Mouse (Mus musculus) liver, adult 2 months (tissue): Measurements from ENCODE around the gene Kyat1. TPM values are rescaled to one million over a fixed set of nuclear protein-coding genes. Genes with fewer than 3 reads are reported as not detected.
"Not testable (repeated sequence)": the region's sequence is repeated elsewhere in the genome, so short reads cannot be mapped to it uniquely, and the experiment has no call there.

Experiments
- DNase-seq: peaks from one replicate; pipeline ENCODE4 v3.0.0-alpha.2; 2011; ENCODE audit warnings: low read depth, low spot score; ENCODE audit errors: extremely low read depth
- H3K27ac ChIP-seq: fragments of 200-500 bp; replicated peaks from 2 replicates; pipeline ENCODE4 v1.5.1; 2012; ENCODE audit warnings: low read depth, mild to moderate bottlenecking, control low read depth, inconsistent platforms, low read length; ENCODE audit not compliant: insufficient read depth
- H3K27me3 ChIP-seq: fragments of 200-500 bp; 2 replicates; pipeline ENCODE4 v1.6.1; 2012; ENCODE audit warnings: mild to moderate bottlenecking, moderate library complexity, low read length, inconsistent platforms; ENCODE audit not compliant: control insufficient read depth, insufficient read depth
- H3K36me3 ChIP-seq: fragments of 200-500 bp; 2 replicates; pipeline ENCODE4 v1.6.1; 2012; ENCODE audit warnings: low read length, inconsistent platforms; ENCODE audit not compliant: control insufficient read depth, insufficient read depth
- H3K4me1 ChIP-seq: fragments of 200-500 bp; 2 replicates; pipeline ENCODE4 v1.6.1; 2011; ENCODE audit warnings: low read length; ENCODE audit not compliant: control insufficient read depth, insufficient read depth
- H3K4me3 ChIP-seq: fragments of 200-500 bp; 2 replicates; pipeline ENCODE4 v1.5.1; 2011; ENCODE audit warnings: low read depth, mild to moderate bottlenecking, control low read depth, low read length, moderate library complexity; ENCODE audit not compliant: insufficient read depth
- H3K79me2 ChIP-seq: fragments of 200-500 bp; 2 replicates; pipeline ENCODE4 v1.6.1; 2012; ENCODE audit warnings: inconsistent platforms, mild to moderate bottlenecking, low read length, moderate library complexity; ENCODE audit not compliant: control insufficient read depth, insufficient read depth
- H3K9ac ChIP-seq: fragments of 200-500 bp; 2 replicates; pipeline ENCODE4 v1.6.1; 2012; ENCODE audit warnings: low read depth, mild to moderate bottlenecking, control low read depth, inconsistent platforms, low read length
- CTCF ChIP-seq: fragments of 200-500 bp; IDR thresholded peaks from 2 replicates; pipeline ENCODE4 v1.5.1; 2011; ENCODE audit warnings: low read depth, low read length, control low read depth
- POLR2A ChIP-seq: fragments of 200-500 bp; IDR thresholded peaks from 2 replicates; pipeline ENCODE4 v1.6.1; 2011; ENCODE audit warnings: low read length, control low read depth; ENCODE audit not compliant: insufficient read depth; ENCODE audit errors: extremely low read depth
- WGBS: fragments of 180-500 bp; shearing (Covaris S2); methylation state at CpG from one replicate; pipeline ENCODE4 v1.1.7; 2018; 5-methylcytosine and 5-hydroxymethylcytosine counted together
- polyA plus RNA-seq: library from polyadenylated mRNA; depleted of rRNA; stranded (reverse); fragments of >200 nt; gene quantifications from 2 replicates; pipeline ENCODE4 v1.2.3, GENCODE M21; 2012; rRNA removed
- total RNA-seq: library from RNA; depleted of rRNA; stranded (reverse); fragments of >200 nt; gene quantifications from 2 replicates; pipeline ENCODE4 v1.2.3, GENCODE M21; 2014; rRNA removed

The Kyat1 gene
- total and polyA plus RNA-seq, 2 experiments, result 169 to 378 TPM

- no peak for TF ChIP-seq CTCF
- no peak for TF ChIP-seq POLR2A
- peak overlapping the region; percentile 82 for H3K27ac ChIP-seq
- H3K9ac ChIP-seq, result no peak overlapping the region
- no peak overlapping the region for H3K4me3 ChIP-seq
- peaks cover 26% of the 10 kb centered on the region for H3K4me1 ChIP-seq
- no peaks in the 10 kb centered on the region for H3K79me2 ChIP-seq
- no peaks in the 10 kb centered on the region for H3K27me3 ChIP-seq
- 23% methylated on average over 4 of the region's 4 CpGs for WGBS
- peak; percentile 92 for DNase-seq
- H3K36me3 ChIP-seq, result peaks cover 30% of the 10 kb centered on the region
These were observed 61.2 kb downstream of the Kyat1 start for GRCm38 (mm10) chr2:30144436-30144835.

DNA sequence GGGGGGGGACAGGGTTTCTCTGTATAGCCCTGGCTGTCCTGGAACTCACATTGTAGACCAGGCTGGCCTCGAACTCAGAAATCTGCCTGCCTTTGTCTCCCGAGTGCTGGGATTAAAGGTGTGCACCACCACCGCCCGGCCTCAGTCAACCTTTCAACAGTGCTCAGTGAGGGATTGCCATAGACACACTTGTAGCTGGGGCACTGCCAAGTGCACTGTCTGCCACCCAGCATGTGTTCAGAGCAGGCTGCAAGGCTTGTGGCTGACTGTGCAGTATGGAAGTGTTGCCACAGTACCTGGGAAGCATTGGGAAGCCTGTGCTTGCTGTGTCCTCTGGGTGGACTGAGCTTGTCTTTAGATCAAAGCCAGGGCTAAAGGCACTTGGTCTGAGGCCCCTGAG lies 65.6 kb downstream of the Kyat1 start:
- H3K27ac ChIP-seq, H3K27me3 ChIP-seq, H3K4me3 ChIP-seq, H3K9ac ChIP-seq, DNase-seq: not testable (repeated sequence)
- Histone ChIP-seq H3K4me1 (peaks cover 18% of the 10 kb centered on the region), H3K79me2 (peaks cover 10% of the 10 kb centered on the region), H3K36me3 (peaks cover 35% of the 10 kb centered on the region)
- 72% methylated on average over 4 of the region's 4 CpGs for WGBS

- TF ChIP-seq POLR2A, result no peak
- no peak for TF ChIP-seq CTCF
- WGBS, result 90% methylated on average over 10 of the region's 10 CpGs
These were observed 69.2 kb downstream of the Kyat1 start for GRCm38 (mm10) chr2:30136458-30136857.

More at GRCm38 (mm10) chr2:30136458-30136857, 69.2 kb downstream of the Kyat1 start:
- Histone ChIP-seq H3K4me1 (peaks cover 5% of the 10 kb centered on the region; the same call in 1 of the 2 replicates), H3K79me2 (peaks cover 13% of the 10 kb centered on the region), H3K27ac (no peak overlapping the region), H3K4me3 (no peak overlapping the region), H3K27me3 (no peaks in the 10 kb centered on the region), H3K36me3 (peaks cover 28% of the 10 kb centered on the region), H3K9ac (no peak overlapping the region)
- DNase-seq, result no peak

Other genes with a start within 250 kb of the Kyat1 start
- 89.0 and 98.6 TPM in 2 replicates for gene Sptan1, start 240.3 kb downstream of the Kyat1 start, total RNA-seq
- gene Sptan1, start 240.3 kb downstream of the Kyat1 start, polyA plus RNA-seq, result 61.4 and 71.3 TPM in 2 replicates
- 5.5 and 7.5 TPM in 2 replicates for gene Wdr34, start 157.0 kb downstream of the Kyat1 start, total RNA-seq
- 9.7 and 10.3 TPM in 2 replicates for gene Wdr34, start 157.0 kb downstream of the Kyat1 start, polyA plus RNA-seq
- gene Set, start 148.5 kb downstream of the Kyat1 start, total RNA-seq, result 64.2 and 85.1 TPM in 2 replicates
- gene Set, start 148.5 kb downstream of the Kyat1 start, polyA plus RNA-seq, result 25.9 and 26.3 TPM in 2 replicates
- gene Pkn3, start 128.2 kb downstream of the Kyat1 start, total RNA-seq, result 0.40 and 0.74 TPM in 2 replicates
- 0.96 and 1.5 TPM in 2 replicates for gene Pkn3, start 128.2 kb downstream of the Kyat1 start, polyA plus RNA-seq
- 16.8 and 26.1 TPM in 2 replicates for gene Zdhhc12, start 112.2 kb downstream of the Kyat1 start, total RNA-seq
- 48.9 and 53.4 TPM in 2 replicates for gene Zdhhc12, start 112.2 kb downstream of the Kyat1 start, polyA plus RNA-seq
- 7.1 and 9.5 TPM in 2 replicates for gene Zer1, start 81.3 kb downstream of the Kyat1 start, total RNA-seq
- gene Zer1, start 81.3 kb downstream of the Kyat1 start, polyA plus RNA-seq, result 25.4 and 27.1 TPM in 2 replicates
- gene Tbc1d13, start 72.1 kb downstream of the Kyat1 start, total RNA-seq, result 25.8 and 26.6 TPM in 2 replicates
- gene Tbc1d13, start 72.1 kb downstream of the Kyat1 start, polyA plus RNA-seq, result 36.3 and 42.6 TPM in 2 replicates
- 78.7 and 101 TPM in 2 replicates for gene Endog, start 34.4 kb downstream of the Kyat1 start, total RNA-seq
- gene Endog, start 34.4 kb downstream of the Kyat1 start, polyA plus RNA-seq, result 122 and 132 TPM in 2 replicates
- gene Spout1, start 27.4 kb downstream of the Kyat1 start, total RNA-seq, result 12.9 and 13.1 TPM in 2 replicates
- gene Spout1, start 27.4 kb downstream of the Kyat1 start, polyA plus RNA-seq, result 14.0 and 14.9 TPM in 2 replicates
- 8.5 and 14.0 TPM in 2 replicates for gene Lrrc8a, start 31.9 kb upstream of the Kyat1 start, total RNA-seq
- gene Lrrc8a, start 31.9 kb upstream of the Kyat1 start, polyA plus RNA-seq, result 22.6 and 24.1 TPM in 2 replicates
- 4.2 and 5.1 TPM in 2 replicates for gene Gm28035, start 34.7 kb upstream of the Kyat1 start, total RNA-seq
- gene Gm28035, start 34.7 kb upstream of the Kyat1 start, polyA plus RNA-seq, result 5.9 and 8.6 TPM in 2 replicates
- gene Phyhd1, start 60.4 kb upstream of the Kyat1 start, total RNA-seq, result 87.4 and 97.7 TPM in 2 replicates
- gene Phyhd1, start 60.4 kb upstream of the Kyat1 start, polyA plus RNA-seq, result 154 and 158 TPM in 2 replicates
- not detected in 2 replicates for gene Gm28038, start 75.2 kb upstream of the Kyat1 start, total RNA-seq
- gene Gm28038, start 75.2 kb upstream of the Kyat1 start, polyA plus RNA-seq, result not detected in 2 replicates
- gene Dolk, start 80.5 kb upstream of the Kyat1 start, total RNA-seq, result 12.2 and 14.7 TPM in 2 replicates
- gene Dolk, start 80.5 kb upstream of the Kyat1 start, polyA plus RNA-seq, result 20.3 and 20.6 TPM in 2 replicates
- 4.1 and 6.2 TPM in 2 replicates for gene Nup188, start 80.5 kb upstream of the Kyat1 start, total RNA-seq
- gene Nup188, start 80.5 kb upstream of the Kyat1 start, polyA plus RNA-seq, result 6.0 and 9.6 TPM in 2 replicates
- gene Sh3glb2, start 153.5 kb upstream of the Kyat1 start, total RNA-seq, result 23.3 and 23.5 TPM in 2 replicates
- gene Sh3glb2, start 153.5 kb upstream of the Kyat1 start, polyA plus RNA-seq, result 50.0 and 62.0 TPM in 2 replicates
- gene Miga2, start 158.4 kb upstream of the Kyat1 start, total RNA-seq, result 30.7 and 37.2 TPM in 2 replicates
- gene Miga2, start 158.4 kb upstream of the Kyat1 start, polyA plus RNA-seq, result 46.5 and 52.2 TPM in 2 replicates
- gene Dolpp1, start 186.4 kb upstream of the Kyat1 start, total RNA-seq, result 8.9 and 11.2 TPM in 2 replicates
- 44.8 and 47.3 TPM in 2 replicates for gene Dolpp1, start 186.4 kb upstream of the Kyat1 start, polyA plus RNA-seq
- gene Crat, start 210.0 kb upstream of the Kyat1 start, total RNA-seq, result 9.2 and 24.3 TPM in 2 replicates
- 65.2 and 92.6 TPM in 2 replicates for gene Crat, start 210.0 kb upstream of the Kyat1 start, polyA plus RNA-seq
- 18.3 and 25.1 TPM in 2 replicates for gene Ptpa, start 210.2 kb upstream of the Kyat1 start, total RNA-seq
- gene Ptpa, start 210.2 kb upstream of the Kyat1 start, polyA plus RNA-seq, result 48.9 and 54.3 TPM in 2 replicates